In the genomic region with DNA sequence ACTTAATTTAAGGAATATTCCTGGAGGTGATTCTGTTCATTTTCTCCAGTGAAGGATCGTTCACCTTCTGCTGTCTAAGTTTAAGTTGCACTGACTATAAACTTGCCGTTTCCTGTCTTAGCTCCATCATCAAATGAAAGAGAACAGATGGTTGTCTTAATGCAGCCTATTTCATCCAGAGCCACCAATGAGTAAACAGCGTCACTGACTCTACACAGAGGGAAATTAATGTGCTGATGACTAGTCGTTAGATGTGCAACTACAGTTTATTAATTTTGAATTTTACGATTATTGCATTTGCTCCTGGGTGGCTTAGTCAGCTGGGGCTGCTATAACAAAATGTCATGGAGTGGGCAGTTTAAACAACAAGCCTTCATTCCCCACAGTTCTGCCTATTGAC, we compare ENCODE assay signal across 28 mouse cellular contexts.
"Had no signal": no experiment of that assay in that cellular context is flagged by ENCODE, and none has a peak within 500 bp of the region (broad histone marks: within the 10 kb centered on the region; RNA-seq: fewer than 3 reads in every experiment).

No protein-coding gene starts in this region.

- H3K4me1 ChIP-seq: embryonic facial prominence, embryonic 12.5 days; embryonic facial prominence, embryonic 15.5 days; forebrain, embryonic 10.5 days; forebrain, embryonic 12.5 days; forebrain, embryonic 13.5 days; forebrain, embryonic 15.5 days had no signal

- H3K27me3 ChIP-seq: embryonic facial prominence, embryonic 12.5 days; embryonic facial prominence, embryonic 13.5 days; embryonic facial prominence, embryonic 15.5 days; forebrain, embryonic 12.5 days; forebrain, embryonic 13.5 days; forebrain, embryonic 15.5 days had no signal

- H3K27ac ChIP-seq: embryonic facial prominence, embryonic 10.5 days; embryonic facial prominence, embryonic 12.5 days; embryonic facial prominence, embryonic 13.5 days; embryonic facial prominence, embryonic 15.5 days; forebrain, embryonic 10.5 days; forebrain, embryonic 12.5 days; forebrain, embryonic 13.5 days; forebrain, embryonic 15.5 days; gastrocnemius, adult 2 months had no signal

- H3K9me3 ChIP-seq: embryonic facial prominence, embryonic 10.5 days; embryonic facial prominence, embryonic 12.5 days; embryonic facial prominence, embryonic 13.5 days; embryonic facial prominence, embryonic 15.5 days; forebrain, embryonic 10.5 days; forebrain, embryonic 12.5 days; forebrain, embryonic 13.5 days; forebrain, embryonic 15.5 days had no signal

- H3K4me2 ChIP-seq: embryonic facial prominence, embryonic 12.5 days; embryonic facial prominence, embryonic 13.5 days; embryonic facial prominence, embryonic 15.5 days; forebrain, embryonic 12.5 days; forebrain, embryonic 13.5 days; forebrain, embryonic 15.5 days had no signal

- DNase-seq: cerebellum, adult 18-20 months; cerebellum, adult 2 months; cerebellum, adult 8-10 months; cerebellum, adult 9-10 months; cerebellum, adult 9-11 months; cerebellum, postnatal 10 days; cerebellum, postnatal 14 days; cerebellum, postnatal 25 days; cerebellum, postnatal 36 days; embryo, embryonic 11 days; forebrain, postnatal 0 days; gastrocnemius, adult 2 months; gastrocnemius, postnatal 10 days; gastrocnemius, postnatal 14 days; gastrocnemius, postnatal 25 days; gastrocnemius, postnatal 36 days; heart, adult 11 months had no signal

- H3K9ac ChIP-seq: embryonic facial prominence, embryonic 12.5 days; embryonic facial prominence, embryonic 13.5 days; embryonic facial prominence, embryonic 15.5 days; forebrain, embryonic 12.5 days; forebrain, embryonic 13.5 days; forebrain, embryonic 15.5 days; forebrain, postnatal 0 days had no signal

- H3K36me3 ChIP-seq: embryonic facial prominence, embryonic 10.5 days; embryonic facial prominence, embryonic 12.5 days; embryonic facial prominence, embryonic 13.5 days; embryonic facial prominence, embryonic 15.5 days; forebrain, embryonic 10.5 days; forebrain, embryonic 12.5 days; forebrain, embryonic 15.5 days had no signal

- ATAC-seq: forebrain, embryonic 13.5 days; forebrain, embryonic 14.5 days; forebrain, embryonic 15.5 days; forebrain, embryonic 16.5 days; forebrain, postnatal 0 days had no signal

- H3K4me3 ChIP-seq: embryonic facial prominence, embryonic 10.5 days; embryonic facial prominence, embryonic 12.5 days; embryonic facial prominence, embryonic 13.5 days; embryonic facial prominence, embryonic 15.5 days; erythroblast, embryonic 14.5 days; forebrain, embryonic 10.5 days; forebrain, embryonic 12.5 days; forebrain, embryonic 13.5 days; forebrain, embryonic 15.5 days; gastrocnemius, adult 2 months had no signal
